Mouse (Mus musculus) Patski (cell line): ENCODE results near the gene Atp6v1b1. TPM values are rescaled to one million over a fixed set of nuclear protein-coding genes. Genes with fewer than 3 reads are reported as not detected.

ENCODE experiments used
- ATAC-seq: fragments of 100-300 bp; one replicate; pipeline ENCODE4 v1.8.0; 2021
- CTCF ChIA-PET: fragments of 350-600 bp; sonication (Branson Sonifier 250); formaldehyde crosslinking; loops from one replicate; lab custom pipeline; 2022; ENCODE audit warnings: inconsistent platforms; lab: Charles Lee
- POLR2A ChIA-PET: fragments of 350-600 bp; sonication (Branson Sonifier 250); formaldehyde crosslinking; loops from one replicate; lab custom pipeline; 2022; ENCODE audit warnings: antibody characterized with exemption, inconsistent platforms; lab: Charles Lee
- DNase-seq: peaks from one replicate; pipeline ENCODE4 v3.0.0-alpha.2; 2011; ENCODE audit warnings: low read depth, low spot score
- H3K27me3 ChIP-seq: fragments of 371-371 bp; one replicate; pipeline ENCODE4 v1.5.1; 2021
- CTCF ChIP-seq: fragments of 100-300 bp; IDR thresholded peaks from one replicate; pipeline ENCODE4 v1.5.1; 2021
- in situ Hi-C: fragments of 300-500 bp; cut with MboI; formaldehyde crosslinking; loops from 3 replicates; pipeline ENCODE4 v1.11.1; 2018; ENCODE audit warnings: low pct_unique_long_range_greater_than_20kb, mixed read lengths
- polyA plus RNA-seq: library from polyadenylated mRNA; unstranded; gene quantifications from one replicate; pipeline ENCODE4 v1.2.3, GENCODE M21; 2021

Atp6v1b1 gene
- polyA plus RNA-seq, 1 experiment from 2014 or later: not detected

GRCm38 (mm10) chr6:83715461-83716196 is 27.2 kb upstream of the Atp6v1b1 start:
- TF ChIP-seq CTCF: no peak
- POLR2A ChIA-PET: no interaction called here
- in situ Hi-C loops: no loop called here
- DNase-seq (no peak), ATAC-seq (no peak)
- peaks cover 17% of the 10 kb centered on the region for H3K27me3 ChIP-seq
- CTCF ChIA-PET: no interaction called here

- DNase-seq (no peak), ATAC-seq (no peak)
- no peak for TF ChIP-seq CTCF
- in situ Hi-C loops: no loop called here
- H3K27me3 ChIP-seq: peaks cover 26% of the 10 kb centered on the region
- ChIA-PET POLR2A (no interaction called here), CTCF (no interaction called here)
Observed at GRCm38 (mm10) chr6:83717026-83717425, 25.8 kb upstream of the Atp6v1b1 start.

- ChIA-PET POLR2A (no interaction called here), CTCF (no interaction called here)
- no peak for TF ChIP-seq CTCF
- in situ Hi-C loops: no loop called here
- DNase-seq (no peak), ATAC-seq (no peak)
- peaks cover 31% of the 10 kb centered on the region for H3K27me3 ChIP-seq
Observed at GRCm38 (mm10) chr6:83722526-83722925, 20.3 kb upstream of the Atp6v1b1 start.

DNA sequence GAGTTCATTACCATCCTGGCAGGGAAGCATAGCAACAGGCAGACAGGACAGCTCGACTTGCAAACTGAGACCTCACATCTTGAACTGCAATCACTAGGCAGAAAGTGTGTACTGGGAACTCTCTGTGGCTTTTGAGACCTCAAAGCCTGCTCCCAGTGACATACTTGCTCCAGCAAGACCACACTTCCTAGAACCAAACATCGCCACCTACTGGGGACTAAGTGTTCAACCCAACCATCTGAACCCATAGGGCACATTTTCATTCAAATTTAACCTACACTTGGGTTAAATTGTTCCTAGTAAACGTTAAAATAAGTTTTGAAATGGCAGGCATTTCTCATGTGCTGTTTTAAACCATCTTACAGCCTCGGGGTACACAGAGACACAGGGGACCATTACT is 15.6 kb upstream of the Atp6v1b1 start:
- H3K27me3 ChIP-seq: peaks cover 5% of the 10 kb centered on the region
- peak; percentile 53 for TF ChIP-seq CTCF
- ATAC-seq (no peak), DNase-seq (no peak)
- ChIA-PET POLR2A (no interaction called here), CTCF (no interaction called here)
- in situ Hi-C loops: no loop called here

GRCm38 (mm10) chr6:83728488-83728887 is 14.3 kb upstream of the Atp6v1b1 start:
- peak; percentile 69 for TF ChIP-seq CTCF
- CTCF ChIA-PET: interaction anchor here (0.7 to 1.9 kb wide), 5 partner anchors 21 to 39 kb away, joined by 3 to 6 read pairs (median 3); no protein-coding TSS in a partner anchor
- H3K27me3 ChIP-seq: no peaks in the 10 kb centered on the region
- in situ Hi-C loops: no loop called here
- DNase-seq (no peak), ATAC-seq (no peak)
- POLR2A ChIA-PET: no interaction called here

DNA sequence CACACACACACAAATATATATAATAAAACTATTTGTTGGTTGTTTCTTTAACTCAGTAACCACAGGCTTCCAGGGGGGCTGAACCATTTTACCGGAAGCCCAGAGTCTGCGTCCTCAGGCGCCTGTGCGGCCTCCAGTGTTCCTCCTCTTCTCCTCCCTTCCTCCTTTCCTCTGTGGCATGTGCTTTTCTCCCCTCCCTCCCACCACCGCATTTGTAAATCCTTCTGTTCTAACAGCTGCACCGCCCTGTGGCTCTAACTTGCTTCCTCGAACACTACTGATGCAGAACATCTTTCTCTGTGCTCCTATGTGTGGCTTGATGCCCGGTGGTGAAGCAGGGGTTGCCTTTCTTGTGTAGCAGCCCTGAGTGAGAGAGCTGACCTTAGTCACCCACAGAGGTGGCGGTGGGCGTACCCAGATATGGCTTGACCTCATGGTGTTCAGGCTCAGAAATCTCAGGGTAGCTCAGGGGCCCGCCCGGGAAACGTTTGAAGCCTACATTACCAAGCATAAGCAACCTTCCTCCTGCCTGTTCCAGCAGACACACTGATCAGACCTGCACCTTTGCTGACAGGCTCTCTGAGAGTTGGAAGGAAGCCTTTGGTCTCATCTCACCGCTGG is 13.3 kb upstream of the Atp6v1b1 start:
- ChIA-PET POLR2A (no interaction called here), CTCF (interaction anchor here (0.7 to 1.9 kb wide), 4 partner anchors 20 to 40 kb away, joined by 3 to 4 read pairs (median 3); no protein-coding TSS in a partner anchor)
- no peaks in the 10 kb centered on the region for H3K27me3 ChIP-seq
- TF ChIP-seq CTCF: no peak
- no peak for DNase-seq
- ATAC-seq: no peak
- in situ Hi-C loops: no loop called here

- ChIA-PET CTCF (interaction anchor here (1.0 to 1.8 kb wide), 10 partner anchors 17 to 45 kb away, joined by 3 to 11 read pairs (median 4); partner anchors contain the start of gene Tex261), POLR2A (no interaction called here)
- TF ChIP-seq CTCF: peak; percentile 90
- ATAC-seq (no peak), DNase-seq (no peak)
- H3K27me3 ChIP-seq: no peaks in the 10 kb centered on the region
- in situ Hi-C loops: loop anchor here (5.0 kb wide), 1 partner anchor 44 kb away; no protein-coding TSS in a partner anchor
Observed at GRCm38 (mm10) chr6:83731128-83731527, 11.7 kb upstream of the Atp6v1b1 start.

DNA sequence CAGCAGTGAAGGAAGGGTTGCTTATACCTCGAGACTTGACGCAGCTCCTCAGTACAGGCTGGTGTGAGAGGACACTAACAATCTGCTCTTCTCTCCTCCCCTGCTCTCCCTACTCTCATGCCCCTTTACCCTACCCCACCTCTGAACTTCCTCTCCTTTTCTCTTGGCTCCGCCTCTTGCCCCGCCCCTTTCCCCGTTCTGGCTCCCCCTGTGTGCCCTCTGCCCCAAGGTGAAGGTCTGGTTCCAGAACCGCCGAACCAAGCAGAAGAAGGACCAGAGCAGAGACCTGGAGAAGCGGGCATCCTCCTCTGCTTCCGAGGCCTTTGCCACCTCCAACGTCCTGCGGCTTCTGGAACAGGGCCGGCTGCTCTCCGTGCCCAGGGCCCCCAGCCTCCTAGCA is 5.5 kb upstream of the Atp6v1b1 start:
- ChIA-PET POLR2A (no interaction called here), CTCF (no interaction called here)
- TF ChIP-seq CTCF: no peak
- H3K27me3 ChIP-seq: peaks cover 9% of the 10 kb centered on the region
- no peak for ATAC-seq
- in situ Hi-C loops: no loop called here
- DNase-seq: no peak

DNA sequence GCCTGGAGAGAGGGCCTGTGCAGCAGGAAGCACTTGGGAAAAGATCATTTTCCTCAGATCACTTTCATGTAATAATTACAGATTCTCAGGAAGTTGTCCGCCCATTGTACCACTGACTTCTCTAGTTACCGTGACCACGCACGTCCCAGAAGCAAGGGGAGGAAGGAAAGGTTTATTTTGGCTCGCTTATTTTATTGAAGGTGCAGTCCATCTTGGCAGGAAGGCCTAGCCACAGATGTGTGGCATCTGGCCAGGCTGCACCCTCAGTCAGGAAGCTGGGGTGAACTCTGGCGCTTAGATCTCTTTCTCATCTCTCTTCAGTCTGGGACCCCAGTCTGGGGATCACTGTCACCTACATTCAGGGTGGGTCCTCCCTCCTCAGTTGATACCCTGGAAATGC is 4.2 kb upstream of the Atp6v1b1 start:
- in situ Hi-C loops: no loop called here
- ATAC-seq: no peak
- TF ChIP-seq CTCF: no peak
- no peak for DNase-seq
- CTCF ChIA-PET: no interaction called here
- POLR2A ChIA-PET: no interaction called here
- H3K27me3 ChIP-seq: peaks cover 16% of the 10 kb centered on the region

DNA sequence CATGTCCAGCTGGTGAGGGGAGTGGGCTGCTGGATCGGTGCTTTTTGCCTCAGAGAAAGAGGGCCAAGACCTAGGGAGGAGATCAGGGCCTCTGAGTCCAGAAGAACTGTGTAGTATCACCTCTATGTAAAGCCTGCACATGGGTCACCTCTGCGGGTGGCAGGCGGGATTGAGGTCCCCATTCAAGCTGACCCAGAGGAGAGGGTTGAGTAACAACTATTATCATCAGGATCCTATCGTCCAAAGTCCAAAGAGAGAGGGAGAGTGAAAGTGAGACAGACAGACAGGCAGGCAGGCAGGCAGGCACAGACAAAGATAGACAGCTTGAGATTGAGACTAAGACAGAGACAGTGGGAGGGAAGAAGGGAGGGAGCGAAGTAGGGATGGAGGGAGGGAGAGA is 422 bp downstream of the Atp6v1b1 start:
- in situ Hi-C loops: no loop called here
- ChIA-PET POLR2A (no interaction called here), CTCF (no interaction called here)
- DNase-seq (no peak), ATAC-seq (no peak)
- H3K27me3 ChIP-seq: peaks cover 24% of the 10 kb centered on the region
- no peak for TF ChIP-seq CTCF

DNA sequence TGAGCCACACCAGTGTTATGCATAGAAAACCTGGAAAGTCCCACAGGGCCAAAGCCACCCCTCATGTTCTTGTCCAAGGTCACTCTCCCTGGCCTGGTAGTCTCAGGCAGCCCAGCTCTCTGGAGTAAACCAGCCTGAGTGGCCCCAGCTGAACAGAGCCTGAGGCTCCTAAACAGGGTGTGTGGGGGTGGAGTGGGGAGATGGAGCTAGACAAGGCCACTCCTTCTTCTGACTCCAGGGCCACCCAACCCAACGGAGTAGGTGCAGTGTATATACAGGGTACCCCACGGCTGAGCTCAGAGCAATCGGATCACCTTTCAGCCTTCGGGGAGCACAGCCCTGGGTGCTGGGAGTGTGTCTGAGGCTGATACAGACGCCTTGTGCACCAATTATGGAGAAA is 1.3 kb downstream of the Atp6v1b1 start:
- DNase-seq: no peak
- POLR2A ChIA-PET: no interaction called here
- CTCF ChIA-PET: no interaction called here
- in situ Hi-C loops: no loop called here
- H3K27me3 ChIP-seq: peaks cover 27% of the 10 kb centered on the region
- no peak for ATAC-seq
- TF ChIP-seq CTCF: no peak
